Comparison of ENCODE assay signal across 19 mouse cellular contexts in the genomic region with DNA sequence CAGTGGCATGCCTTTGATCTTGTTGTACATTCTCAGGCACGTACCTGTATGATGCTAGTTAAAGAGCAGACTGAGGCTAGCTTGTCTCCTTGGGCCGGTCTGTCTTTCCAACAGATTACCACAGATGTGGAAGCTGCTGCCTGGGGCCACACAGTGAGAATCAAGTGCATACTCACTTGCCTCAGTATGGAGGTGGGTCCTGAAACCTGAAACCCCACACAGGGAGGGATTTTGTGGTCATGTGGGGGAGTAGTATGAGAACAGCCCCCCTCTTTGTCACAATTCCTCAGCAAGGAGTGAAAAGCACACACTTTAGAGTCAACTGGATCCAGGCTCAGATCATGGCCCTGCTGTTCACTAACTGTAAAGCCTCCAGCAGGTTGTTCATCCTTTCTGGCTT.
A peak's percentile ranks its signal among the peaks of the same experiment; 100 is the strongest.
DNase-seq lines count a peak whose midpoint lies in the region; ATAC-seq and TF ChIP-seq lines count a peak whose summit lies in the region.
"Had no signal": no experiment of that assay in that cellular context is flagged by ENCODE, and none has a peak within 500 bp of the region (broad histone marks: within the 10 kb centered on the region; RNA-seq: fewer than 3 reads in every experiment).

No protein-coding gene starts in this region.

- H3K27ac ChIP-seq in forebrain, embryonic 12.5 days: peak overlapping the region; percentile 74; the same call in 1 of the 2 replicates
- no peak overlapping the region for H3K27ac ChIP-seq in forebrain, embryonic 11.5 days (ENCODE audit: low read depth, low read length)
- H3K27ac ChIP-seq in limb, embryonic 11.5 days (replicated peaks; ENCODE audit: low read depth, low read length): no peak overlapping the region
- H3K27ac ChIP-seq in limb, embryonic 10.5 days: no peak overlapping the region
- peak overlapping the region; percentile 79 for H3K27ac ChIP-seq in forebrain, postnatal 0 days (ENCODE audit: low read depth, low read length)
- no peak overlapping the region for H3K27ac ChIP-seq in gastrocnemius, adult 2 months
- H3K27ac ChIP-seq: heart, embryonic 10.5 days; neural tube, embryonic 13.5 days had no signal

- peaks cover 29% of the 10 kb centered on the region for H3K4me1 ChIP-seq in forebrain, embryonic 12.5 days
- peaks cover 10% of the 10 kb centered on the region; the same call in 1 of the 2 replicates for H3K4me1 ChIP-seq in forebrain, embryonic 11.5 days (replicated peaks; ENCODE audit: control insufficient read depth, insufficient read depth, low read length)
- H3K4me1 ChIP-seq in limb, embryonic 11.5 days (ENCODE audit: control insufficient read depth, insufficient read depth, low read length): peaks cover 7% of the 10 kb centered on the region; the same call in 1 of the 2 replicates
- H3K4me1 ChIP-seq in limb, embryonic 10.5 days: peaks cover 11% of the 10 kb centered on the region
- H3K4me1 ChIP-seq in forebrain, postnatal 0 days (ENCODE audit: insufficient read depth): peaks cover 24% of the 10 kb centered on the region

- no peak for TF ChIP-seq CTCF in forebrain, postnatal 0 days (IDR thresholded peaks at IDR 0.05; ENCODE audit: low read depth)
- TF ChIP-seq CTCF in gastrocnemius, adult 2 months (IDR thresholded peaks at IDR 0.05): no peak

- no peak for DNase-seq in forebrain, embryonic 11.5 days (ENCODE audit: low spot score)
- peak; percentile 30 for DNase-seq in limb, embryonic 11.5 days (ENCODE audit: low spot score)
- no peak for DNase-seq in limb, embryonic 10.5 days (ENCODE audit: low spot score)
- no peak for DNase-seq in forebrain, postnatal 0 days
- no peak for DNase-seq in gastrocnemius, adult 2 months
- no peak for DNase-seq in frontal cortex, postnatal 36 days (ENCODE audit: low spot score in 2 of 2)
- DNase-seq: adrenal gland, postnatal 10 days; cerebellum, adult 11 months; cerebellum, postnatal 10 days; liver, postnatal 0 days; lung, postnatal 14 days; spleen, adult 18-20 months; thymus, postnatal 25 days had no signal

- H3K9ac ChIP-seq in forebrain, embryonic 12.5 days: no peak overlapping the region
- H3K9ac ChIP-seq in forebrain, embryonic 11.5 days (ENCODE audit: low read length): no peak overlapping the region
- no peak overlapping the region for H3K9ac ChIP-seq in limb, embryonic 11.5 days (ENCODE audit: low read length)
- no peak overlapping the region for H3K9ac ChIP-seq in forebrain, postnatal 0 days
- H3K9ac ChIP-seq: liver, postnatal 0 days; neural tube, embryonic 13.5 days had no signal

- H3K27me3 ChIP-seq in forebrain, embryonic 12.5 days: peaks cover 12% of the 10 kb centered on the region; the same call in 1 of the 2 replicates
- H3K27me3 ChIP-seq in forebrain, embryonic 11.5 days (ENCODE audit: control insufficient read depth, insufficient read depth, low read length): no peaks in the 10 kb centered on the region
- H3K27me3 ChIP-seq in limb, embryonic 11.5 days (ENCODE audit: control insufficient read depth, insufficient read depth, low read length): no peaks in the 10 kb centered on the region
- H3K27me3 ChIP-seq in limb, embryonic 10.5 days (ENCODE audit: low read depth, poor library complexity, severe bottlenecking): peaks cover 16% of the 10 kb centered on the region; the same call in 1 of the 2 replicates
- H3K27me3 ChIP-seq in forebrain, postnatal 0 days (ENCODE audit: insufficient read depth, low read length): no peaks in the 10 kb centered on the region
- H3K27me3 ChIP-seq: neural tube, embryonic 13.5 days; Patski had no signal

- H3K36me3 ChIP-seq in forebrain, embryonic 12.5 days (replicated peaks): no peaks in the 10 kb centered on the region
- H3K36me3 ChIP-seq in forebrain, embryonic 11.5 days (ENCODE audit: control insufficient read depth, insufficient read depth, low read length): no peaks in the 10 kb centered on the region
- H3K36me3 ChIP-seq in limb, embryonic 11.5 days (ENCODE audit: control insufficient read depth, insufficient read depth, low read length): no peaks in the 10 kb centered on the region
- H3K36me3 ChIP-seq in limb, embryonic 10.5 days: no peaks in the 10 kb centered on the region
- H3K36me3 ChIP-seq in forebrain, postnatal 0 days (ENCODE audit: insufficient read depth): no peaks in the 10 kb centered on the region
- H3K36me3 ChIP-seq: heart, embryonic 10.5 days; neural tube, embryonic 13.5 days had no signal

- no peak overlapping the region for H3K4me3 ChIP-seq in forebrain, embryonic 12.5 days (replicated peaks)
- no peak overlapping the region for H3K4me3 ChIP-seq in forebrain, embryonic 11.5 days (ENCODE audit: low read depth, low read length)
- no peak overlapping the region for H3K4me3 ChIP-seq in limb, embryonic 11.5 days (ENCODE audit: low read depth, low read length)
- H3K4me3 ChIP-seq in limb, embryonic 10.5 days: no peak overlapping the region
- no peak overlapping the region for H3K4me3 ChIP-seq in forebrain, postnatal 0 days (ENCODE audit: low read depth, low read length)
- no peak overlapping the region for H3K4me3 ChIP-seq in gastrocnemius, adult 2 months
- H3K4me3 ChIP-seq: heart, embryonic 10.5 days; neural tube, embryonic 13.5 days had no signal

- no peaks in the 10 kb centered on the region for H3K9me3 ChIP-seq in forebrain, embryonic 12.5 days
- no peaks in the 10 kb centered on the region for H3K9me3 ChIP-seq in forebrain, embryonic 11.5 days (ENCODE audit: control insufficient read depth, low read length)
- H3K9me3 ChIP-seq in limb, embryonic 11.5 days (ENCODE audit: control insufficient read depth, low read length): no peaks in the 10 kb centered on the region
- H3K9me3 ChIP-seq in limb, embryonic 10.5 days (replicated peaks): no peaks in the 10 kb centered on the region
- no peaks in the 10 kb centered on the region for H3K9me3 ChIP-seq in forebrain, postnatal 0 days (ENCODE audit: low read length)
- H3K9me3 ChIP-seq: heart, embryonic 10.5 days; neural tube, embryonic 13.5 days had no signal

- ATAC-seq in forebrain, embryonic 12.5 days (ENCODE audit: low FRiP score): no peak
- no peak for ATAC-seq in forebrain, embryonic 11.5 days (replicated peaks; ENCODE audit: low FRiP score)
- peak; percentile 64 for ATAC-seq in limb, embryonic 11.5 days (ENCODE audit: insufficient number of reproducible peaks, low FRiP score, low TSS enrichment, low read depth)
- no peak for ATAC-seq in forebrain, postnatal 0 days
- ATAC-seq: CD4-positive, CD25-positive, alpha-beta regulatory T cell, adult 4 months; intestine, embryonic 16.5 days; liver, postnatal 0 days; Patski had no signal

- no peak overlapping the region for H3K4me2 ChIP-seq in forebrain, embryonic 12.5 days
- no peak overlapping the region for H3K4me2 ChIP-seq in forebrain, embryonic 11.5 days (ENCODE audit: low read depth, low read length, severe bottlenecking)
- no peak overlapping the region for H3K4me2 ChIP-seq in limb, embryonic 11.5 days (ENCODE audit: low read depth, severe bottlenecking)
- H3K4me2 ChIP-seq in forebrain, postnatal 0 days (ENCODE audit: low read depth): no peak overlapping the region
- H3K4me2 ChIP-seq: neural tube, embryonic 13.5 days had no signal

- intact Hi-C loops in gastrocnemius, adult 2 months (cut with DNase I): no loop called here

- 59% methylated on average over 2 of the region's 2 CpGs for WGBS in forebrain, embryonic 12.5 days
- 52% methylated on average over 2 of the region's 2 CpGs for WGBS in forebrain, embryonic 11.5 days
- WGBS in limb, embryonic 11.5 days: 13% methylated on average over 2 of the region's 2 CpGs
- WGBS in limb, embryonic 10.5 days: 27% methylated on average over 2 of the region's 2 CpGs
- WGBS in forebrain, postnatal 0 days: 58% methylated on average over 2 of the region's 2 CpGs

Comparison
In these comparisons a context has a peak if more than half of its experiments do, and no peak if none do; other contexts are left out.
1. H3K27ac ChIP-seq: peak in forebrain, embryonic 12.5 days (single experiment) and forebrain, postnatal 0 days (single experiment); none in forebrain, embryonic 11.5 days (single experiment), limb, embryonic 11.5 days (single experiment), limb, embryonic 10.5 days (single experiment) and gastrocnemius, adult 2 months (single experiment).